Mouse (Mus musculus) intestine, embryonic 16.5 days (tissue): ENCODE data around the gene Msl1. TPM values are rescaled to one million over a fixed set of nuclear protein-coding genes. Genes with fewer than 3 reads are reported as not detected.

Source experiments
- ATAC-seq: fragments of 200-750 bp; cut with Nextera tagmentation; 2 replicates; pipeline ENCODE4 v1.8.0; 2017; ENCODE audit warnings: moderate TSS enrichment, moderate library complexity
- H3K27ac ChIP-seq: fragments of 300-500 bp; sonication (generic); 2 replicates; pipeline ENCODE4 v1.5.1; 2014; ENCODE audit warnings: mild to moderate bottlenecking, low read length
- H3K27me3 ChIP-seq: fragments of 300-500 bp; sonication (generic); replicated peaks from 2 replicates; pipeline ENCODE4 v1.6.1; 2014; ENCODE audit warnings: low read length, control low read depth, mixed read lengths; ENCODE audit not compliant: control insufficient read depth, insufficient read depth
- H3K36me3 ChIP-seq: fragments of 300-500 bp; sonication (generic); 2 replicates; pipeline ENCODE4 v1.6.1; 2014; ENCODE audit warnings: low read length, control low read depth; ENCODE audit not compliant: control insufficient read depth, insufficient read depth
- H3K4me1 ChIP-seq: fragments of 300-500 bp; sonication (generic); 2 replicates; pipeline ENCODE4 v1.6.1; 2014; ENCODE audit warnings: low read length, control low read depth, mixed read lengths; ENCODE audit not compliant: control insufficient read depth, insufficient read depth
- H3K4me2 ChIP-seq: fragments of 300-500 bp; sonication (generic); 2 replicates; pipeline ENCODE4 v1.6.1; 2014; ENCODE audit warnings: low read depth, low read length, control low read depth
- H3K4me3 ChIP-seq: fragments of 300-500 bp; sonication (generic); 2 replicates; pipeline ENCODE4 v1.5.1; 2014; ENCODE audit warnings: mild to moderate bottlenecking, low read length
- H3K9ac ChIP-seq: fragments of 300-500 bp; sonication (generic); 2 replicates; pipeline ENCODE4 v1.6.1; 2014; ENCODE audit warnings: low read depth, low read length
- H3K9me3 ChIP-seq: fragments of 300-500 bp; sonication (generic); 2 replicates; pipeline ENCODE4 v1.6.1; 2016; ENCODE audit warnings: low read length, control low read depth; ENCODE audit not compliant: control insufficient read depth
- WGBS: fragments of 180-500 bp; shearing (Covaris S2); extraction: QIAGEN DNeasy Blood & Tissue Kit; methylation state at CpG from one replicate; pipeline ENCODE4 v1.1.7; 2014; 5-methylcytosine and 5-hydroxymethylcytosine counted together
- polyA plus RNA-seq: library from polyadenylated mRNA; unstranded; fragments of >200 nt; fragmentation: Nextera tagmentation; extraction: Ambion mirVana; gene quantifications from 2 replicates; pipeline ENCODE4 v1.2.1, GENCODE M21; 2015

The Msl1 gene
- polyA plus RNA-seq, 1 experiment from 2014 or later, result 13.5 TPM

GRCm38 (mm10) chr11:98762756-98763501 lies 32.4 kb upstream of the Msl1 start:
- 60% methylated on average over 17 of the region's 17 CpGs for WGBS
- peaks cover 28% of the 10 kb centered on the region for H3K4me1 ChIP-seq
- peak; percentile 54 for ATAC-seq
- no peak overlapping the region for H3K9ac ChIP-seq
- no peak overlapping the region for H3K4me3 ChIP-seq
- peaks cover 15% of the 10 kb centered on the region for H3K36me3 ChIP-seq
- no peaks in the 10 kb centered on the region for H3K9me3 ChIP-seq
- no peak overlapping the region for H3K4me2 ChIP-seq
- no peaks in the 10 kb centered on the region for H3K27me3 ChIP-seq
- H3K27ac ChIP-seq, result peak overlapping the region; percentile 31; the same call in 1 of the 2 replicates

- Histone ChIP-seq H3K36me3 (peaks cover 12% of the 10 kb centered on the region), H3K9me3 (no peaks in the 10 kb centered on the region), H3K27ac (no peak overlapping the region), H3K9ac (no peak overlapping the region), H3K4me1 (peaks cover 33% of the 10 kb centered on the region), H3K27me3 (no peaks in the 10 kb centered on the region), H3K4me2 (no peak overlapping the region), H3K4me3 (no peak overlapping the region)
- WGBS, result 85% methylated on average over 8 of the region's 8 CpGs
- no peak; the same call in 1 of the 2 replicates for ATAC-seq
These were observed 31.8 kb upstream of the Msl1 start for GRCm38 (mm10) chr11:98763502-98763861.

- Histone ChIP-seq H3K27ac (no peak overlapping the region), H3K9ac (no peak overlapping the region), H3K4me3 (no peak overlapping the region), H3K27me3 (no peaks in the 10 kb centered on the region), H3K9me3 (no peaks in the 10 kb centered on the region), H3K4me1 (peaks cover 36% of the 10 kb centered on the region), H3K4me2 (no peak overlapping the region), H3K36me3 (peaks cover 12% of the 10 kb centered on the region)
- WGBS, result 84% methylated on average over 18 of the region's 18 CpGs
- ATAC-seq, result no peak
These were observed 31.2 kb upstream of the Msl1 start for GRCm38 (mm10) chr11:98764091-98764490.

- no peak overlapping the region for H3K27ac ChIP-seq
- H3K4me3 ChIP-seq, result no peak overlapping the region
- peaks cover 12% of the 10 kb centered on the region for H3K36me3 ChIP-seq
- H3K9ac ChIP-seq, result no peak overlapping the region
- no peak for ATAC-seq
- no peaks in the 10 kb centered on the region for H3K27me3 ChIP-seq
- peaks cover 36% of the 10 kb centered on the region for H3K4me1 ChIP-seq
- H3K9me3 ChIP-seq, result no peaks in the 10 kb centered on the region
- H3K4me2 ChIP-seq, result no peak overlapping the region
These were observed 30.6 kb upstream of the Msl1 start for GRCm38 (mm10) chr11:98764746-98765145.

GRCm38 (mm10) chr11:98765421-98766309 lies 29.7 kb upstream of the Msl1 start:
- no peaks in the 10 kb centered on the region for H3K9me3 ChIP-seq
- peak overlapping the region; percentile 20 for H3K27ac ChIP-seq
- H3K4me1 ChIP-seq, result peaks cover 36% of the 10 kb centered on the region
- ATAC-seq, result peak; percentile 21; the same call in 1 of the 2 replicates
- H3K27me3 ChIP-seq, result no peaks in the 10 kb centered on the region
- no peak overlapping the region for H3K4me2 ChIP-seq
- H3K9ac ChIP-seq, result peak overlapping the region; percentile 42
- WGBS, result 55% methylated on average over 9 of the region's 9 CpGs
- no peak overlapping the region for H3K4me3 ChIP-seq
- peaks cover 5% of the 10 kb centered on the region for H3K36me3 ChIP-seq

GRCm38 (mm10) chr11:98766346-98766745 lies 29.0 kb upstream of the Msl1 start:
- 31% methylated on average over 2 of the region's 2 CpGs for WGBS
- H3K36me3 ChIP-seq, result no peaks in the 10 kb centered on the region; the same call in 1 of the 2 replicates
- H3K27ac ChIP-seq, result no peak overlapping the region
- H3K4me3 ChIP-seq, result no peak overlapping the region
- 0 out of 2 replicates have a peak overlapping the region, but pooled peaks have one; percentile 7 for H3K9ac ChIP-seq
- no peak for ATAC-seq
- H3K27me3 ChIP-seq, result no peaks in the 10 kb centered on the region
- H3K4me1 ChIP-seq, result peaks cover 39% of the 10 kb centered on the region
- H3K9me3 ChIP-seq, result no peaks in the 10 kb centered on the region
- H3K4me2 ChIP-seq, result no peak overlapping the region

GRCm38 (mm10) chr11:98766816-98767215 lies 28.5 kb upstream of the Msl1 start:
- no peaks in the 10 kb centered on the region; the same call in 1 of the 2 replicates for H3K36me3 ChIP-seq
- H3K27ac ChIP-seq, result no peak overlapping the region
- 0 out of 2 replicates have a peak overlapping the region, but pooled peaks have one; percentile 7 for H3K9ac ChIP-seq
- ATAC-seq, result no peak
- no peak overlapping the region for H3K4me3 ChIP-seq
- 0 out of 2 replicates have a peak overlapping the region, but pooled peaks have one; percentile 3 for H3K4me2 ChIP-seq
- no peaks in the 10 kb centered on the region for H3K27me3 ChIP-seq
- 44% methylated on average over 5 of the region's 5 CpGs for WGBS
- H3K4me1 ChIP-seq, result peaks cover 43% of the 10 kb centered on the region
- no peaks in the 10 kb centered on the region for H3K9me3 ChIP-seq

- Histone ChIP-seq H3K27me3 (no peaks in the 10 kb centered on the region), H3K4me1 (peaks cover 47% of the 10 kb centered on the region), H3K9me3 (no peaks in the 10 kb centered on the region), H3K36me3 (no peaks in the 10 kb centered on the region; the same call in 1 of the 2 replicates), H3K4me3 (no peak overlapping the region), H3K9ac (no peak overlapping the region; the same call in 1 of the 2 replicates), H3K27ac (no peak overlapping the region), H3K4me2 (0 out of 2 replicates have a peak overlapping the region, but pooled peaks have one; percentile 3)
- ATAC-seq, result no peak
- 17% methylated on average over 9 of the region's 9 CpGs for WGBS
These were observed 28.0 kb upstream of the Msl1 start for GRCm38 (mm10) chr11:98767276-98767675.

- Histone ChIP-seq H3K9me3 (no peaks in the 10 kb centered on the region), H3K9ac (peak overlapping the region; percentile 57), H3K4me3 (peak overlapping the region; percentile 23; the same call in 1 of the 2 replicates), H3K27ac (peak overlapping the region; percentile 78), H3K36me3 (no peaks in the 10 kb centered on the region; the same call in 1 of the 2 replicates), H3K27me3 (no peaks in the 10 kb centered on the region), H3K4me2 (peak overlapping the region; percentile 47), H3K4me1 (peaks cover 52% of the 10 kb centered on the region)
- ATAC-seq, result no peak
- 17% methylated on average over 4 of the region's 4 CpGs for WGBS
These were observed 27.6 kb upstream of the Msl1 start for GRCm38 (mm10) chr11:98767713-98768112.
